Mouse (Mus musculus): ENCODE measurements around the gene Chga.

DNA sequence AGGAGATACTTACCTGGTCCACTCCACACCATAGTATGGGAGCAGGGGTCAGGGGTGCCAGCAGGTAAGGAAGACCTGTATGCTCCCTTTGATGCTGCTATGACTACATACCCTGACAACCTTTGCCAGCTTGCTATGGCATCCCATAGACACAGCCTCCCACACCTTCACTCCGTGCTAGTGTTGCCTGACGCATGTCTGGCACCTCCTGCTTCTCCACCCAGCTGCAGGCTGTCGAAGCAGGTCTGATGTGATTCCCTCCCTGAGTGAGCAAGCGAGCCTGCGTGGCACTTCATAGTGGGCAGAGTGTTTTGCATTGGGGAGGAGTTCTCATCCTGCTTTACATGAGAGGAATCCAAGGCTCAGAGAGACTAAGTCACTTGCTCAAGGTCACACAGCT is 2.6 kb downstream of the Chga start:
- no peak for TF ChIP-seq CTCF (IDR thresholded peaks at IDR 0.05; ENCODE audit: borderline replicate concordance, control insufficient read depth, extremely low read depth, insufficient read depth, low read length, poor library complexity)
- no peak for TF ChIP-seq POLR2A (IDR thresholded peaks at IDR 0.05; ENCODE audit: control insufficient read depth, extremely low read depth, insufficient read depth, low read length, poor library complexity)
